Mouse (Mus musculus) thymus, postnatal 25 days (tissue): Measurements from ENCODE around the gene Gm49661.
A peak's percentile ranks its signal among the peaks of the same experiment; 100 is the strongest.

ENCODE experiments used
- DNase-seq: peaks from one replicate; pipeline ENCODE4 v3.0.0; 2022

Gene Gm49661

GRCm38 (mm10) chr8:84965731-84966291 is 3.4 kb downstream of the Gm49661 start:
- DNase-seq: peak; percentile 87

GRCm38 (mm10) chr8:84963952-84964351 is 5.3 kb downstream of the Gm49661 start:
- no peak for DNase-seq

- no peak for DNase-seq
These were observed 9.4 kb downstream of the Gm49661 start for GRCm38 (mm10) chr8:84959811-84960210.

GRCm38 (mm10) chr8:84956768-84957167 is 12.5 kb downstream of the Gm49661 start:
- peak; percentile 76 for DNase-seq

GRCm38 (mm10) chr8:84952612-84953255 is 16.5 kb downstream of the Gm49661 start:
- DNase-seq: no peak

- no peak for DNase-seq
These were observed 19.5 kb downstream of the Gm49661 start for GRCm38 (mm10) chr8:84949753-84950152.

- peak; percentile 37 for DNase-seq
These were observed 22.0 kb downstream of the Gm49661 start for GRCm38 (mm10) chr8:84947241-84947545.

GRCm38 (mm10) chr8:84946528-84947240 is 22.5 kb downstream of the Gm49661 start, which contains the start of gene Rtbdn:
TSS of gene Rtbdn (plus strand) at chr8:84946991.
- no peak for DNase-seq

GRCm38 (mm10) chr8:84945633-84946527 is 23.4 kb downstream of the Gm49661 start:
- DNase-seq: peak; percentile 18

- DNase-seq: no peak
These were observed 24.0 kb downstream of the Gm49661 start for GRCm38 (mm10) chr8:84945235-84945632.

- peak; percentile 54 for DNase-seq
These were observed 24.6 kb downstream of the Gm49661 start for GRCm38 (mm10) chr8:84944478-84945160.

- no peak for DNase-seq
These were observed 25.5 kb downstream of the Gm49661 start for GRCm38 (mm10) chr8:84943699-84944098.

- no peak for DNase-seq
These were observed 31.4 kb downstream of the Gm49661 start for GRCm38 (mm10) chr8:84937620-84938485.

GRCm38 (mm10) chr8:84936962-84937546 is 32.2 kb downstream of the Gm49661 start, which contains the start of gene Mast1:
TSS of gene Mast1 (minus strand) at chr8:84937359.
- DNase-seq: peak; percentile 51

GRCm38 (mm10) chr8:84936041-84936961 is 32.9 kb downstream of the Gm49661 start:
- DNase-seq: no peak

- DNase-seq: no peak
These were observed 33.7 kb downstream of the Gm49661 start for GRCm38 (mm10) chr8:84935489-84935888.

GRCm38 (mm10) chr8:84934860-84935259 is 34.4 kb downstream of the Gm49661 start:
- no peak for DNase-seq

GRCm38 (mm10) chr8:84933767-84934559 is 35.3 kb downstream of the Gm49661 start:
- no peak for DNase-seq

GRCm38 (mm10) chr8:84930582-84930981 is 38.7 kb downstream of the Gm49661 start:
- no peak for DNase-seq
